Mouse (Mus musculus): ENCODE measurements around the gene Etv6. TPM values are rescaled to one million over a fixed set of nuclear protein-coding genes. Genes with fewer than 3 reads are reported as not detected.

The Etv6 gene
- polyA plus RNA-seq, 1 experiment from 2014 or later = 2.7 TPM

DNA sequence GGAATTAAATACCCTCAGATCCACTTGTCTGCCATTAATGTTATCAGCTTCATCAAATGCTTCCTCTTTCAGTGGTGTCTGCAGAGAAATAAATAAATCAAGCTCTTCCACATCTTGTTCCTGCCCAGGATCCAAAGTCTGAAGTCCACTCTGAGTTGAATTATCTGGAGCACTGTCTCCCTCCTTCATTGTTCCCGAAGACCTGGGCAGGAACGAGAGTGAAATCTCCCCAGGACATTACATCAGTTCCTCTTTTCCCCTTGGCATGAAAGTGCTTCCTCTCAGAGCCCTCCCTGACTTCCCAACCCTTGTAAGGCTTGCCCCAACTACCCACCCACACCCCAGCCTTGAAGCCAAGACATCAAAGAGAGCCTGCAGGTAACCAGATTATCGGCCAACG, 208.0 kb downstream of the Etv6 start:
- no peak for ATAC-seq
- H3K4me3 ChIP-seq (ENCODE audit: low read depth, low read length) = no peak overlapping the region

GRCm38 (mm10) chr6:134244071-134244470, 208.6 kb downstream of the Etv6 start:
- 84% methylated on average over 4 of the region's 4 CpGs for WGBS (ENCODE audit: insufficient replicate concordance)
- no peaks in the 10 kb centered on the region for H3K27me3 ChIP-seq (ENCODE audit: insufficient read depth, low read length)
- no peak overlapping the region for H3K27ac ChIP-seq (ENCODE audit: low read depth)
- H3K4me2 ChIP-seq (ENCODE audit: low read depth, low read length) = no peak overlapping the region
- H3K9ac ChIP-seq (replicated peaks) = no peak overlapping the region
- DNase-seq = no peak
- peaks cover 20% of the 10 kb centered on the region for H3K36me3 ChIP-seq (replicated peaks; ENCODE audit: insufficient read depth, low read length)
- 0 out of 2 replicates have a peak, but pooled peaks cover 5% of the 10 kb centered on the region for H3K4me1 ChIP-seq (ENCODE audit: insufficient read depth)
- TF ChIP-seq CTCF (IDR thresholded peaks at IDR 0.05; ENCODE audit: low read depth) (no peak), EP300 (IDR thresholded peaks at IDR 0.05; ENCODE audit: low read depth) (no peak)
- no peaks in the 10 kb centered on the region for H3K9me3 ChIP-seq (ENCODE audit: low read length)
- ATAC-seq = no peak
- no peak overlapping the region for H3K4me3 ChIP-seq (ENCODE audit: low read depth, low read length)

More for the DNA sequence above, 208.0 kb downstream of the Etv6 start:
- 56% methylated on average over 4 of the region's 4 CpGs for WGBS (ENCODE audit: insufficient replicate concordance)
- DNase-seq = no peak
- no peak overlapping the region for H3K4me2 ChIP-seq (ENCODE audit: low read depth, low read length)
- no peak overlapping the region for H3K27ac ChIP-seq (ENCODE audit: low read depth)
- no peaks in the 10 kb centered on the region for H3K27me3 ChIP-seq (ENCODE audit: insufficient read depth, low read length)
- peaks cover 14% of the 10 kb centered on the region for H3K36me3 ChIP-seq (replicated peaks; ENCODE audit: insufficient read depth, low read length)
- no peak for TF ChIP-seq CTCF (IDR thresholded peaks at IDR 0.05; ENCODE audit: low read depth)
- H3K9me3 ChIP-seq (ENCODE audit: low read length) = no peaks in the 10 kb centered on the region
- no peak overlapping the region for H3K9ac ChIP-seq (replicated peaks)
- 0 out of 2 replicates have a peak, but pooled peaks cover 5% of the 10 kb centered on the region for H3K4me1 ChIP-seq (ENCODE audit: insufficient read depth)

GRCm38 (mm10) chr6:134246109-134246508, 210.6 kb downstream of the Etv6 start:
- TF ChIP-seq EP300 (IDR thresholded peaks at IDR 0.05; ENCODE audit: low read depth) = no peak
- no peak for TF ChIP-seq CTCF (IDR thresholded peaks at IDR 0.05; ENCODE audit: low read depth)
- Histone ChIP-seq H3K9me3 (ENCODE audit: low read length) (no peaks in the 10 kb centered on the region), H3K36me3 (replicated peaks; ENCODE audit: insufficient read depth, low read length) (peaks cover 21% of the 10 kb centered on the region), H3K27me3 (ENCODE audit: insufficient read depth, low read length) (no peaks in the 10 kb centered on the region), H3K4me1 (ENCODE audit: insufficient read depth) (0 out of 2 replicates have a peak, but pooled peaks cover 5% of the 10 kb centered on the region), H3K4me2 (ENCODE audit: low read depth, low read length) (no peak overlapping the region), H3K27ac (ENCODE audit: low read depth) (no peak overlapping the region), H3K9ac (replicated peaks) (no peak overlapping the region), H3K4me3 (ENCODE audit: low read depth, low read length) (no peak overlapping the region)
- ATAC-seq = no peak
- DNase-seq = no peak
- 75% methylated on average over 2 of the region's 2 CpGs for WGBS (ENCODE audit: insufficient replicate concordance)

DNA sequence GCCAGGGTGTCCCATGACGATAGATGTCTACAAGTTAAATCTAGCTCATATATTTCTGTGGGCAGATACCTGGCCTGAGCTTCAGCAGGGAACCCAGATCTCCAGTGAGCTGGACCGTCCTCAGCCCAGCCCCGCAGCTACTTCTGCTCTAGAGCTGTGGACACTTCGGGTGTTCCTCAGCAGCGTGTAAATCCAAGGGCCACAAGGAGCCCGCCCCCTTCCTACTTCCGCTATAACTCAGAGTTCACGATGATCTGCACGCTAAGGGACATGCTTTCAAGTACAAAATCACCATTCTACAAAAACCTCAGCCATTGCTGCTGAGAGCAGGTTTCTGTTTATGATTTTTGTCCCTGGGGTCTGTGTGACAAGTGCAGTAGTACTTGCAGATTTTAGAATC, 211.8 kb downstream of the Etv6 start:
- H3K4me1 ChIP-seq (ENCODE audit: insufficient read depth) = 0 out of 2 replicates have a peak, but pooled peaks cover 5% of the 10 kb centered on the region
- no peak overlapping the region for H3K27ac ChIP-seq (ENCODE audit: low read depth)
- 45% methylated on average over 9 of the region's 9 CpGs for WGBS (ENCODE audit: insufficient replicate concordance)
- H3K9me3 ChIP-seq (ENCODE audit: low read length) = no peaks in the 10 kb centered on the region
- H3K36me3 ChIP-seq (replicated peaks; ENCODE audit: insufficient read depth, low read length) = peaks cover 23% of the 10 kb centered on the region
- H3K27me3 ChIP-seq (ENCODE audit: insufficient read depth, low read length) = no peaks in the 10 kb centered on the region
- no peak overlapping the region for H3K4me2 ChIP-seq (ENCODE audit: low read depth, low read length)
- DNase-seq (peak; percentile 31), ATAC-seq (peak; percentile 49; the same call in 1 of the 2 replicates)
- H3K4me3 ChIP-seq (ENCODE audit: low read depth, low read length) = no peak overlapping the region
- TF ChIP-seq EP300 (IDR thresholded peaks at IDR 0.05; ENCODE audit: low read depth) = no peak
- no peak for TF ChIP-seq CTCF (IDR thresholded peaks at IDR 0.05; ENCODE audit: low read depth)
- no peak overlapping the region for H3K9ac ChIP-seq (replicated peaks)

GRCm38 (mm10) chr6:134248720-134249119, 213.2 kb downstream of the Etv6 start:
- Histone ChIP-seq H3K9me3 (ENCODE audit: low read length) (no peaks in the 10 kb centered on the region), H3K9ac (replicated peaks) (no peak overlapping the region), H3K27me3 (ENCODE audit: insufficient read depth, low read length) (no peaks in the 10 kb centered on the region), H3K4me1 (ENCODE audit: insufficient read depth) (no peaks in the 10 kb centered on the region), H3K4me2 (ENCODE audit: low read depth, low read length) (no peak overlapping the region), H3K36me3 (replicated peaks; ENCODE audit: insufficient read depth, low read length) (peaks cover 23% of the 10 kb centered on the region), H3K4me3 (ENCODE audit: low read depth, low read length) (no peak overlapping the region), H3K27ac (ENCODE audit: low read depth) (no peak overlapping the region)
- ATAC-seq (no peak), DNase-seq (no peak)
- 85% methylated on average over 19 of the region's 19 CpGs for WGBS (ENCODE audit: insufficient replicate concordance)
- TF ChIP-seq CTCF (IDR thresholded peaks at IDR 0.05; ENCODE audit: low read depth) (no peak), EP300 (IDR thresholded peaks at IDR 0.05; ENCODE audit: low read depth) (no peak)

GRCm38 (mm10) chr6:134250764-134251163, 215.3 kb downstream of the Etv6 start:
- DNase-seq (no peak), ATAC-seq (no peak)
- Histone ChIP-seq H3K4me1 (ENCODE audit: insufficient read depth) (no peaks in the 10 kb centered on the region), H3K9me3 (ENCODE audit: low read length) (no peaks in the 10 kb centered on the region), H3K27me3 (ENCODE audit: insufficient read depth, low read length) (no peaks in the 10 kb centered on the region), H3K36me3 (replicated peaks; ENCODE audit: insufficient read depth, low read length) (peaks cover 25% of the 10 kb centered on the region), H3K4me3 (ENCODE audit: low read depth, low read length) (no peak overlapping the region), H3K27ac (ENCODE audit: low read depth) (no peak overlapping the region), H3K4me2 (ENCODE audit: low read depth, low read length) (no peak overlapping the region), H3K9ac (replicated peaks) (no peak overlapping the region)
- TF ChIP-seq EP300 (IDR thresholded peaks at IDR 0.05; ENCODE audit: low read depth) (no peak), CTCF (IDR thresholded peaks at IDR 0.05; ENCODE audit: low read depth) (no peak)
- 67% methylated on average over 5 of the region's 5 CpGs for WGBS (ENCODE audit: insufficient replicate concordance)

GRCm38 (mm10) chr6:134251364-134251763, 215.9 kb downstream of the Etv6 start:
- Histone ChIP-seq H3K4me1 (ENCODE audit: insufficient read depth) (no peaks in the 10 kb centered on the region), H3K4me3 (ENCODE audit: low read depth, low read length) (no peak overlapping the region), H3K36me3 (replicated peaks; ENCODE audit: insufficient read depth, low read length) (peaks cover 25% of the 10 kb centered on the region), H3K9me3 (ENCODE audit: low read length) (no peaks in the 10 kb centered on the region), H3K27ac (ENCODE audit: low read depth) (no peak overlapping the region), H3K27me3 (ENCODE audit: insufficient read depth, low read length) (no peaks in the 10 kb centered on the region), H3K4me2 (ENCODE audit: low read depth, low read length) (no peak overlapping the region), H3K9ac (replicated peaks) (no peak overlapping the region)
- 79% methylated on average over 8 of the region's 8 CpGs for WGBS (ENCODE audit: insufficient replicate concordance)
- DNase-seq = no peak
- TF ChIP-seq EP300 (IDR thresholded peaks at IDR 0.05; ENCODE audit: low read depth) (no peak), CTCF (IDR thresholded peaks at IDR 0.05; ENCODE audit: low read depth) (no peak)
- no peak for ATAC-seq
